Mouse (Mus musculus) midbrain, embryonic 10.5 days (tissue): ENCODE results near the gene Gp9. TPM values are rescaled to one million over a fixed set of nuclear protein-coding genes. Genes with fewer than 3 reads are reported as not detected.

Experiments
- DNase-seq: peaks from one replicate; pipeline ENCODE4 v3.0.0-alpha.2; 2017; ENCODE audit warnings: low spot score
- H3K27ac ChIP-seq: fragments of 300-500 bp; sonication (generic); replicated peaks from 2 replicates; pipeline ENCODE4 v1.5.1; 2016; ENCODE audit warnings: mild to moderate bottlenecking
- H3K27me3 ChIP-seq: fragments of 300-500 bp; sonication (generic); 2 replicates; pipeline ENCODE4 v1.6.1; 2016; ENCODE audit warnings: low read depth, mild to moderate bottlenecking; ENCODE audit not compliant: poor library complexity, severe bottlenecking
- H3K36me3 ChIP-seq: fragments of 300-500 bp; sonication (generic); 2 replicates; pipeline ENCODE4 v1.6.1; 2016; ENCODE audit warnings: mild to moderate bottlenecking, moderate library complexity
- H3K4me1 ChIP-seq: fragments of 300-500 bp; sonication (generic); 2 replicates; pipeline ENCODE4 v1.6.1; 2016
- H3K4me3 ChIP-seq: fragments of 300-500 bp; sonication (generic); 2 replicates; pipeline ENCODE4 v1.5.1; 2016; ENCODE audit warnings: mild to moderate bottlenecking, moderate library complexity
- H3K9me3 ChIP-seq: fragments of 300-500 bp; sonication (generic); replicated peaks from 2 replicates; pipeline ENCODE4 v1.6.1; 2016; ENCODE audit warnings: mild to moderate bottlenecking
- WGBS: fragments of 180-500 bp; shearing (Covaris S2); methylation state at CpG from one replicate; pipeline ENCODE4 v1.1.7; 2016; 5-methylcytosine and 5-hydroxymethylcytosine counted together
- polyA plus RNA-seq: library from polyadenylated mRNA; unstranded; fragments of >200 nt; fragmentation: Nextera tagmentation; extraction: Ambion mirVana; gene quantifications from 2 replicates; pipeline ENCODE4 v1.2.1, GENCODE M21; 2016

Gp9 gene
- polyA plus RNA-seq, 1 experiment from 2014 or later, result 3.4 TPM

- H3K27me3 ChIP-seq, result no peaks in the 10 kb centered on the region
- no peak overlapping the region for H3K27ac ChIP-seq
- no peaks in the 10 kb centered on the region for H3K9me3 ChIP-seq
- no peak overlapping the region for H3K4me3 ChIP-seq
- H3K4me1 ChIP-seq, result peaks cover 18% of the 10 kb centered on the region
- no peak for DNase-seq
- H3K36me3 ChIP-seq, result peaks cover 26% of the 10 kb centered on the region
- 95% methylated on average over 10 of the region's 10 CpGs for whole genome bisulfite sequencing
These were observed 16.1 kb downstream of the Gp9 start for GRCm38 (mm10) chr6:87793821-87794510.

GRCm38 (mm10) chr6:87795385-87796150 lies 17.7 kb downstream of the Gp9 start:
- Histone ChIP-seq H3K4me1 (peaks cover 13% of the 10 kb centered on the region), H3K9me3 (no peaks in the 10 kb centered on the region), H3K27me3 (no peaks in the 10 kb centered on the region), H3K27ac (peak overlapping the region; percentile 42; the same call in 1 of the 2 replicates), H3K4me3 (no peak overlapping the region), H3K36me3 (peaks cover 26% of the 10 kb centered on the region)
- no peak for DNase-seq
- WGBS, result 65% methylated on average over 6 of the region's 6 CpGs

- H3K4me3 ChIP-seq, result no peak overlapping the region
- 93% methylated on average over 6 of the region's 6 CpGs for WGBS
- H3K4me1 ChIP-seq, result peaks cover 13% of the 10 kb centered on the region
- H3K36me3 ChIP-seq, result peaks cover 19% of the 10 kb centered on the region
- H3K9me3 ChIP-seq, result no peaks in the 10 kb centered on the region
- peak overlapping the region; percentile 38; the same call in 1 of the 2 replicates for H3K27ac ChIP-seq
- no peaks in the 10 kb centered on the region for H3K27me3 ChIP-seq
- DNase-seq, result no peak
These were observed 18.5 kb downstream of the Gp9 start for GRCm38 (mm10) chr6:87796251-87796880.

DNA sequence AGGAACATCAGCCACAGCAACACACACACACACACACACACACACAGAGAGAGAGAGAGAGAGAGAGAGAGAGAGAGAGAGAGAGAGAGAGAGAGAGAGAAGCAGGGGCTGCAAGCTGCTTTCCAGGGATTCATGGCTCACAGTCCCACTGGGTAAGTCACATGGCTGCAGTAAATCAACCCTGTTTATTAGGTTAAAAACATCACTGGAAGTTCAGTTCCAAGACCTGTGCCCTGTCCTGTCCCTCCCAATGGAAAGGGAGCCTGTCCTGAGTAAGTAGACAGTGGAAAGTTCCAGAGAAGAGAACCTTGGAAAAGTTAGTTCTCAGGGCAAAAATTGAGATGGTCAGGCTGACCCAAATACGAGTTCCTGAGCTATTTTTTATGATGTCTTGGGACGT lies 19.4 kb downstream of the Gp9 start:
- H3K27ac ChIP-seq, result no peak overlapping the region
- no peaks in the 10 kb centered on the region for H3K27me3 ChIP-seq
- 62% methylated on average over 2 of the region's 2 CpGs for WGBS
- H3K36me3 ChIP-seq, result peaks cover 14% of the 10 kb centered on the region
- H3K9me3 ChIP-seq, result no peaks in the 10 kb centered on the region
- no peak overlapping the region for H3K4me3 ChIP-seq
- DNase-seq, result no peak
- peaks cover 13% of the 10 kb centered on the region for H3K4me1 ChIP-seq

- DNase-seq, result no peak
- Histone ChIP-seq H3K4me3 (no peak overlapping the region), H3K27ac (no peak overlapping the region), H3K4me1 (peaks cover 13% of the 10 kb centered on the region), H3K27me3 (no peaks in the 10 kb centered on the region), H3K36me3 (0 out of 2 replicates have a peak, but pooled peaks cover 3% of the 10 kb centered on the region), H3K9me3 (no peaks in the 10 kb centered on the region)
- 93% methylated on average over 6 of the region's 6 CpGs for WGBS
These were observed 21.7 kb downstream of the Gp9 start for GRCm38 (mm10) chr6:87799576-87799975.

DNA sequence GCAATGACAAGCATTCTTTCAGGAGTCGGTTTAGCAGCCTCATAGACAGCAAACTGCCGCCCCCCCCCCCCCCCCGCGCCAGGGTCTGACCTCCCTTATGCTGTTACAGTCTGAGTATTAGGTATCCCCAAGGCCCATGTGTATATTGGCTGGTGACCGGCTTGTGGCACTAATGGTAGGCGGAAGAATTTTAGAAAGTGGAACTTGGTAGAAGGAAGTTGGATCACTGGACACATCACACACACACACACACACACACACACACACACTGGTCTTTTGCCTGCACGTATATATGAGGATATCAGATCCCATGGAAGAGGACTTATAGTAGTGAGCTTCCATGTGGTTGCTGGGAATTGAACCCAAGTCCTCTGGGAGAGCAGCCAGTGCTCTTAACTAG lies 24.6 kb downstream of the Gp9 start:
- 80% methylated on average over 7 of the region's 7 CpGs for WGBS
- H3K4me1 ChIP-seq, result no peaks in the 10 kb centered on the region; the same call in 1 of the 2 replicates
- H3K27me3 ChIP-seq, result no peaks in the 10 kb centered on the region
- no peak for DNase-seq
- peaks cover 3% of the 10 kb centered on the region; the same call in 1 of the 2 replicates for H3K36me3 ChIP-seq
- H3K4me3 ChIP-seq, result no peak overlapping the region
- no peaks in the 10 kb centered on the region for H3K9me3 ChIP-seq
- no peak overlapping the region for H3K27ac ChIP-seq

DNA sequence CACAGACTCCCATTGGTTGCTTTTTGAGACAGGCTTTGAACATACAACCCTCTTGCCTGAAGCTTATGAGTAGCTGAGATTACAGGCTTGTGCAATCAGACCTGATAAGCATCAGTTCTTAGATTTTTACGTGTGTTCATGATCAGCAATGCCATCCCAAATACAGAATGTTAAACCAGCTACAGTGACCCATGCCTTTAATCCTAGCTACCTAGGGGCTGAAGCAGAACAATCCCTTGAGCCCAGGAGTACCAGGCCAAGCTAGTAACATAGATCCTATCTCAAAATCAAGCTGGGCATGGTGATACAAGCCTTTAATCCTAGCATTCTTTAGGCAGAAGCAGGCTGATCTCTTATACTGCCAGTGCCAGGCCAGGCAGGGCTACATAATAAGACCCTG lies 26.2 kb downstream of the Gp9 start:
- WGBS, result 87% methylated on average over 1 of the region's 1 CpGs
- no peaks in the 10 kb centered on the region for H3K9me3 ChIP-seq
- H3K36me3 ChIP-seq, result peaks cover 3% of the 10 kb centered on the region; the same call in 1 of the 2 replicates
- H3K4me1 ChIP-seq, result no peaks in the 10 kb centered on the region
- DNase-seq, result no peak
- no peaks in the 10 kb centered on the region for H3K27me3 ChIP-seq
- H3K27ac ChIP-seq, result no peak overlapping the region
- H3K4me3 ChIP-seq, result no peak overlapping the region

- Histone ChIP-seq H3K4me1 (peaks cover 4% of the 10 kb centered on the region; the same call in 1 of the 2 replicates), H3K9me3 (no peaks in the 10 kb centered on the region), H3K27me3 (peaks cover 7% of the 10 kb centered on the region), H3K27ac (no peak overlapping the region), H3K36me3 (peaks cover 3% of the 10 kb centered on the region; the same call in 1 of the 2 replicates), H3K4me3 (no peak overlapping the region)
- no peak for DNase-seq
- WGBS, result 83% methylated on average over 7 of the region's 7 CpGs
These were observed 27.0 kb downstream of the Gp9 start for GRCm38 (mm10) chr6:87804886-87805285.

- Histone ChIP-seq H3K36me3 (peaks cover 3% of the 10 kb centered on the region; the same call in 1 of the 2 replicates), H3K27me3 (peaks cover 13% of the 10 kb centered on the region), H3K9me3 (no peaks in the 10 kb centered on the region), H3K4me3 (no peak overlapping the region), H3K4me1 (peaks cover 9% of the 10 kb centered on the region), H3K27ac (no peak overlapping the region)
- no peak for DNase-seq
- 88% methylated on average over 7 of the region's 7 CpGs for WGBS
These were observed 27.6 kb downstream of the Gp9 start for GRCm38 (mm10) chr6:87805448-87805847.

GRCm38 (mm10) chr6:87806028-87806427 lies 28.2 kb downstream of the Gp9 start:
- Histone ChIP-seq H3K27me3 (peaks cover 15% of the 10 kb centered on the region), H3K9me3 (no peaks in the 10 kb centered on the region), H3K36me3 (peaks cover 3% of the 10 kb centered on the region; the same call in 1 of the 2 replicates), H3K4me3 (no peak overlapping the region), H3K27ac (no peak overlapping the region), H3K4me1 (peaks cover 14% of the 10 kb centered on the region)
- DNase-seq, result no peak
- WGBS, result 82% methylated on average over 2 of the region's 2 CpGs

GRCm38 (mm10) chr6:87806857-87807256 lies 29.0 kb downstream of the Gp9 start:
- peaks cover 22% of the 10 kb centered on the region for H3K4me1 ChIP-seq
- H3K36me3 ChIP-seq, result peaks cover 3% of the 10 kb centered on the region; the same call in 1 of the 2 replicates
- H3K27me3 ChIP-seq, result peaks cover 15% of the 10 kb centered on the region
- no peak overlapping the region for H3K4me3 ChIP-seq
- no peak overlapping the region for H3K27ac ChIP-seq
- no peak for DNase-seq
- WGBS, result 57% methylated on average over 2 of the region's 2 CpGs
- H3K9me3 ChIP-seq, result no peaks in the 10 kb centered on the region

DNA sequence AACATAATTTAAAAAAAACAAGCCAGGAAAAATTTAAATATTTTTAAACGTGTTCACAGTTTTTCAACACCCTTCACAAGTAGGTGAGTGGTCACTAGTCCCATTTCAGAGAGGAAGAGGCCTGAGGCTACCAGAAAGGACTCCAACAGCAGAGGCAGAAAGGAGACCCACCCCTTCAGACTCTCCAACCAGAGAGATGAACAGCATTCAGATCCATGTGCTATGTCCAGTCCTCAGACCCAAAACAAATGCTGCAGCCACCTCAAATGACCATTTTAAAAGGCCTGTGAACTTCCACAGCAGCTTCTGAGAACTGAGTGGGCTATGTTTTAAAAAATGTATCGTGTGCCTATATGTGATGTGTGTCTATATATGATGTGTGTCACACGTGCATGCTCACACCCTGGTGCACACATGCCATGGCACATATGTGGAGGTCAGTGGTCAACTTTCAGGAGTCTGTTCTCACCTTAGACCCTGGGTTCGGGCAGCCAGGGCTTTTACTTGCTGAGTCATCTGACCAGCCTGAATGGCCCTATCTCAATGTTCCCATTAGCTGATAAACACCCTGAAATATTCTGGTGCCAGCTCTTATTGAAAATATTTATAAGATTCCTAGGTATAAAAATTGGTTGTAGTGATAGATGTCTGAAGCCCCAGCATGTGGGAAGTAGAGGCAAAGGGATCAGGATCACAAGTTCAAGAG lies 30.0 kb downstream of the Gp9 start:
- no peak for DNase-seq
- no peak overlapping the region for H3K4me3 ChIP-seq
- peaks cover under 1% of the 10 kb centered on the region; the same call in 1 of the 2 replicates for H3K36me3 ChIP-seq
- no peak overlapping the region for H3K27ac ChIP-seq
- peaks cover 31% of the 10 kb centered on the region for H3K4me1 ChIP-seq
- WGBS, result 88% methylated on average over 4 of the region's 4 CpGs
- H3K27me3 ChIP-seq, result peaks cover 18% of the 10 kb centered on the region
- H3K9me3 ChIP-seq, result no peaks in the 10 kb centered on the region
